Mouse (Mus musculus): Measurements from ENCODE around the gene Olfr1338. TPM values are rescaled to one million over a fixed set of nuclear protein-coding genes. Genes with fewer than 3 reads are reported as not detected.
A peak's percentile ranks its signal among the peaks of the same experiment; 100 is the strongest.
"Not testable (repeated sequence)": the region's sequence is repeated elsewhere in the genome, so short reads cannot be mapped to it uniquely, and the experiment has no call there.

Gene Olfr1338
- total RNA-seq (2012; rRNA removed), result not detected in 2 replicates

DNA sequence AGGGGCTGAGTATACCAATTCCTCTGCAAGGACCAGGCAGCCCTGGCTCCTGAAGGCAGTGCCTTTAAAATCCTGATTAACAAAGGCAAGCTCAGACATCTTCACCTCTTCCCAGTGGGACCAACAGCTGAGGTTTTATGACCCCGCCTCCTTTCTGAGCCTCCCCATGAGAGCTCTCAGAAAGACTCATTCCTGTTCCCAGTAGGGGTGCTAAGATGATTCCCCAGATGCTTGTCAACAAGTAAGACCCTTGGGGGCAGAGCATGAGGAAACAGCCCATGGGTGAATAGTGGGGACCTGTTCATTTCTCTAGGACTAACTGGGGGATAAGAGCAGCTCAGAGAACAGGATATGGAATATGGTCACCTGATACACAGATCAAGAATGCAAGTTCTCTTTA is at the start of gene Olfr1338:
Gene Olfr1338, minus strand, starts transcription at position 101 of the 400 bp plus-strand sequence.
- no peak for DNase-seq (ENCODE audit: low read depth, low spot score)
- Histone ChIP-seq H3K9ac (ENCODE audit: insufficient read depth, low read depth, low read length, poor library complexity, severe bottlenecking) (no peak within 1 kb of the TSS), H3K9me3 (ENCODE audit: control insufficient read depth, insufficient read depth, low read depth, low read length) (no peaks in the 10 kb centered on the region; the same call in 1 of the 2 replicates), H3K4me3 (ENCODE audit: insufficient read depth in 1 of 2, low read depth in 1 of 2, low read length in 2 of 2, poor library complexity in 1 of 2, severe bottlenecking in 1 of 2) (no peak within 1 kb of the TSS), H3K4me1 (ENCODE audit: control insufficient read depth in 2 of 2, insufficient read depth in 2 of 2, low read length in 2 of 2, poor library complexity in 1 of 2) (no peaks in the 10 kb centered on the region), H3K36me3 (ENCODE audit: control insufficient read depth, insufficient read depth, low read length, poor library complexity, severe bottlenecking) (no peaks in the 10 kb centered on the region), H3K27ac (ENCODE audit: insufficient read depth, low read depth, low read length, poor library complexity, severe bottlenecking) (no peak within 1 kb of the TSS)
- TF ChIP-seq ZC3H11A (IDR thresholded peaks at IDR 0.05; ENCODE audit: borderline replicate concordance, low read depth, low read length) (no peak), CHD2 (IDR thresholded peaks at IDR 0.05; ENCODE audit: low read depth, low read length) (no peak), MAFK (IDR thresholded peaks at IDR 0.05; ENCODE audit: insufficient read depth, low read depth, low read length) (no peak), HCFC1 (IDR thresholded peaks at IDR 0.05; ENCODE audit: borderline replicate concordance, insufficient read depth, low read length) (no peak), ZNF384 (IDR thresholded peaks at IDR 0.05; ENCODE audit: low read depth, low read length) (no peak)
- in situ Hi-C loops (cut with MboI; ENCODE audit: low sequenced_read_pairs in 2 of 2, unreplicated experiment in 2 of 2), result no loop called here

DNA sequence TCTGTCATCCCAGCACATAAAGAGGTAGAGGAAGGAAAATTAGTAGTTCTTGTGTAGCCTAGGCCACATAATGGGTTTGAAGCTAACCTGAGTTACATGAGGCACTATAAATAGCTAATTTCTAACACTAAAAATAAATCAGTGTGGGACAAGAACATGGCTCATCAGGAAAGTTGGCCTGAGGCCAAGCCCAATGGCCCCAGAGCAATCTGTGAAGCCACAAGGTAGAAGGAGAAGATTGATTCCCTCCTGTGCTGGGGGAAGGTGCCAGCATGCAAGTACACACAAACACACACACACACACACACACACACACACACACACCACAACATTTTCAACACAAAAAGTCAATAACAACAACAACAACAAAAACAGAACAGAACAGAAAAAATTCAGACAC is 34.3 kb upstream of the Olfr1338 start:
- H3K4me1 ChIP-seq (ENCODE audit: control insufficient read depth in 2 of 2, insufficient read depth in 2 of 2, low read length in 2 of 2, poor library complexity in 1 of 2); H3K36me3 ChIP-seq (ENCODE audit: control insufficient read depth, insufficient read depth, low read length, poor library complexity, severe bottlenecking); H3K9ac ChIP-seq (ENCODE audit: insufficient read depth, low read depth, low read length, poor library complexity, severe bottlenecking); H3K9me3 ChIP-seq (ENCODE audit: control insufficient read depth, insufficient read depth, low read depth, low read length); in situ Hi-C loops (cut with MboI; ENCODE audit: low sequenced_read_pairs in 2 of 2, unreplicated experiment in 2 of 2); H3K27ac ChIP-seq (ENCODE audit: insufficient read depth, low read depth, low read length, poor library complexity, severe bottlenecking); H3K4me3 ChIP-seq (ENCODE audit: insufficient read depth in 1 of 2, low read depth in 1 of 2, low read length in 2 of 2, poor library complexity in 1 of 2, severe bottlenecking in 1 of 2); DNase-seq (ENCODE audit: low read depth, low spot score): not testable (repeated sequence)

DNA sequence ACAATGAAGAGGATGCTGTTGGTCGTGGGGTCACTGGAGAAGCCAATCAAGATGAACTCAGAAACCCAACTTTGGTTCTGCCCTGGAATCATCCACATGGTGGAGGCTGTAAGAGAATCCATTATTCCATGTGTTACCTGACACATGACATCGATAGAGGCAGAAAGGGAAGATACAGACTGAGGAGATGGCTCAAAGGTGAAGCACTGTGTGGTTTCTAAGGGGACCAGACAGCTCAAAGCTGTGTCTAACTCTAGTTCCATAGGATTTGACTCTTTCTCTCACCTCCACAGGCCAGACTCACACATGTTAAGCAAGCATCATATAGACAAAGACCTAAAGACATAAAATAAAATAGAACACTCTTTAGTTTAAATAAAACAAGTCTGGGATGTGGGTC is 23.9 kb upstream of the Olfr1338 start, which contains the start of gene Olfr1337:
Gene Olfr1337, minus strand, starts transcription at position 101 of the 400 bp plus-strand sequence.
- H3K9ac ChIP-seq (ENCODE audit: insufficient read depth, low read depth, low read length, poor library complexity, severe bottlenecking), result no peak within 1 kb of the TSS
- no peaks in the 10 kb centered on the region for H3K9me3 ChIP-seq (ENCODE audit: control insufficient read depth, insufficient read depth, low read depth, low read length)
- H3K27ac ChIP-seq (ENCODE audit: insufficient read depth, low read depth, low read length, poor library complexity, severe bottlenecking), result no peak within 1 kb of the TSS
- no peak for DNase-seq (ENCODE audit: low read depth, low spot score)
- H3K36me3 ChIP-seq (ENCODE audit: control insufficient read depth, insufficient read depth, low read length, poor library complexity, severe bottlenecking), result no peaks in the 10 kb centered on the region
- in situ Hi-C loops (cut with MboI; ENCODE audit: low sequenced_read_pairs in 2 of 2, unreplicated experiment in 2 of 2), result no loop called here
- H3K4me3 ChIP-seq (ENCODE audit: insufficient read depth in 1 of 2, low read depth in 1 of 2, low read length in 2 of 2, poor library complexity in 1 of 2, severe bottlenecking in 1 of 2), result no peak within 1 kb of the TSS
- TF ChIP-seq ZNF384 (IDR thresholded peaks at IDR 0.05; ENCODE audit: low read depth, low read length), result no peak
- peaks cover 0 to 3% of the 10 kb centered on the region in 2 experiments; a peak in 1 of 4 replicates for H3K4me1 ChIP-seq (ENCODE audit: control insufficient read depth in 2 of 2, insufficient read depth in 2 of 2, low read length in 2 of 2, poor library complexity in 1 of 2)

DNA sequence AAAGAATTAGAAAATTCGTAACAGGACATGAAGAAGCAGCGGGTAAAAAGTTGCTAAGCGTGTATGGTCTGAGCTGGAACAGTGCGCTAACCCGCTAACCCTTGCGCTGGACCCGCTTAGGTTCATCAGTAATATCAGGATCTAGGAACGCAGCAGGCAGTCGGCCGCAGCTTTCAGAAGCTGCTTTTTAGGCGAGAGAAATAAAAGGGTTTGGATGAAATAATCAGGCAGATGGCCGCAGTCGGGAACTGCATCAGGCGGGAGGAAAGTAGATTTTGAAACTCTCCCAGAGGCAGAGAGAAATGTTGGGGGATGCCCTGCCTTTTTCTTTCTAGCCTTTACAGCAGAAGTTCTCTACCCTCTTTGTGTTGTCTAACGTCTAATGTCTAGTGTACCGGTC is 16.7 kb downstream of the Olfr1338 start:
- in situ Hi-C loops (cut with MboI; ENCODE audit: low sequenced_read_pairs in 2 of 2, unreplicated experiment in 2 of 2), result no loop called here
- Histone ChIP-seq H3K4me1 (ENCODE audit: control insufficient read depth in 2 of 2, insufficient read depth in 2 of 2, low read length in 2 of 2, poor library complexity in 1 of 2) (peaks cover 5 to 18% of the 10 kb centered on the region in 2 experiments), H3K36me3 (ENCODE audit: control insufficient read depth, insufficient read depth, low read length, poor library complexity, severe bottlenecking) (no peaks in the 10 kb centered on the region), H3K9ac (ENCODE audit: insufficient read depth, low read depth, low read length, poor library complexity, severe bottlenecking) (peak overlapping the region; percentile 78), H3K4me3 (ENCODE audit: insufficient read depth in 1 of 2, low read depth in 1 of 2, low read length in 2 of 2, poor library complexity in 1 of 2, severe bottlenecking in 1 of 2) (peak overlapping the region; percentile 40 to 65), H3K27ac (ENCODE audit: insufficient read depth, low read depth, low read length, poor library complexity, severe bottlenecking) (peak overlapping the region; percentile 85), H3K9me3 (ENCODE audit: control insufficient read depth, insufficient read depth, low read depth, low read length) (no peaks in the 10 kb centered on the region)
- no peak for DNase-seq (ENCODE audit: low read depth, low spot score)
- TF ChIP-seq ZNF384 (IDR thresholded peaks at IDR 0.05; ENCODE audit: low read depth, low read length) (no peak), HCFC1 (IDR thresholded peaks at IDR 0.05; ENCODE audit: borderline replicate concordance, insufficient read depth, low read length) (no peak), CHD2 (IDR thresholded peaks at IDR 0.05; ENCODE audit: low read depth, low read length) (no peak), MAFK (IDR thresholded peaks at IDR 0.05; ENCODE audit: insufficient read depth, low read depth, low read length) (no peak), ZC3H11A (IDR thresholded peaks at IDR 0.05; ENCODE audit: borderline replicate concordance, low read depth, low read length) (no peak)

DNA sequence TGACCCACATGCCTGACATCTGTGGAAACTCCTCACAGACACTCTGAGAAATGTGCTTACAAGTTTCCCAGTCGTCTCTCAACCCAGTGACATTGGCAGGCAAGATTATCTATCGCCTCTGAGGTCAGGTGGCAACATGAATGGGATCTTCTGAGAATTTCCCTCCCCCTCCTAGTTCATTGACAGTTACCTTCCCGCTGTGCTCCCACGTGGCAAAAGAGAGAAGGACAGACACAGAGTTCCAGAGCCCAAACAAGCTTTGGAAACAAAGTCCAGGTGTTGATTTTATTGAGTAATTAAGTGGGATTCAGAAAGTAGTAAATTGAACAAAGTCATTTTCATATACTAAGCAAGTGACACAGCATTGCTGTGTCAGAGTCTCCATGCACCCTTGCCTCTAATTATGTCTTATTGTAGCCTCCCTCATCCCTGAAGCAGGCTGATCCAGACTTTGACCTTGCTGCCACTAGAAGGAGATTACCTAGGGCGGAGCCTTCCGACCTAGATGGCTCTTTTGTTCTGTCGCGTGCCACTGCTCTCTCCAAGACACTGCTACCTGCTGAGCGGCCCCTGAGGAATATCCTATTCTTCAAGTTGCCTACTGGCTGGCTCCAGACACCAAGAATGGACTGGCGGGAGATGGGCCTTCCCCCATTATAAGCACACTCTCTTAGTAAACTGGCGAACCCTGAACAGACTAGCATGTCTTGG is 17.4 kb downstream of the Olfr1338 start:
- TF ChIP-seq ZC3H11A (IDR thresholded peaks at IDR 0.05; ENCODE audit: borderline replicate concordance, low read depth, low read length) (no peak), MAFK (IDR thresholded peaks at IDR 0.05; ENCODE audit: insufficient read depth, low read depth, low read length) (peak; percentile 55; the same call in 1 of the 2 replicates)
- Histone ChIP-seq H3K27ac (ENCODE audit: insufficient read depth, low read depth, low read length, poor library complexity, severe bottlenecking) (peak overlapping the region; percentile 85), H3K4me1 (ENCODE audit: control insufficient read depth in 2 of 2, insufficient read depth in 2 of 2, low read length in 2 of 2, poor library complexity in 1 of 2) (peaks cover 5 to 18% of the 10 kb centered on the region in 2 experiments), H3K4me3 (ENCODE audit: insufficient read depth in 1 of 2, low read depth in 1 of 2, low read length in 2 of 2, poor library complexity in 1 of 2, severe bottlenecking in 1 of 2) (peak overlapping the region; percentile 40 to 65), H3K36me3 (ENCODE audit: control insufficient read depth, insufficient read depth, low read length, poor library complexity, severe bottlenecking) (no peaks in the 10 kb centered on the region), H3K9ac (ENCODE audit: insufficient read depth, low read depth, low read length, poor library complexity, severe bottlenecking) (peak overlapping the region; percentile 78; the same call in 1 of the 2 replicates), H3K9me3 (ENCODE audit: control insufficient read depth, insufficient read depth, low read depth, low read length) (no peaks in the 10 kb centered on the region)
- peak; percentile 90 for DNase-seq (ENCODE audit: low read depth, low spot score)
- in situ Hi-C loops (cut with MboI; ENCODE audit: low sequenced_read_pairs in 2 of 2, unreplicated experiment in 2 of 2), result no loop called here
